20 mouse cellular contexts compared by ENCODE assay signal in genomic region chr5:140256685-140257084, GRCm38 (mm10).
"Had no signal": no experiment of that assay in that cellular context is flagged by ENCODE, and none has a peak within 500 bp of the region (broad histone marks: within the 10 kb centered on the region; RNA-seq: fewer than 3 reads in every experiment).

No protein-coding gene starts in this region.

- ATAC-seq: intestine, embryonic 16.5 days; liver, postnatal 0 days; midbrain, embryonic 15.5 days had no signal

- H3K9ac ChIP-seq: limb, embryonic 12.5 days; liver, embryonic 13.5 days; liver, postnatal 0 days; lung, embryonic 15.5 days; midbrain, embryonic 15.5 days; neural tube, embryonic 13.5 days had no signal

- H3K4me2 ChIP-seq: limb, embryonic 12.5 days; liver, embryonic 13.5 days; lung, embryonic 15.5 days; midbrain, embryonic 11.5 days; midbrain, embryonic 15.5 days; neural tube, embryonic 13.5 days had no signal

- H3K27ac ChIP-seq: kidney, postnatal 0 days; limb, embryonic 12.5 days; liver, embryonic 13.5 days; lung, embryonic 15.5 days; macrophage; midbrain, embryonic 15.5 days; neural tube, embryonic 13.5 days had no signal

- H3K36me3 ChIP-seq: midbrain, embryonic 15.5 days had no signal

- H3K27me3 ChIP-seq: limb, embryonic 12.5 days; liver, embryonic 13.5 days; lung, embryonic 15.5 days; megakaryocyte, embryonic 14.5 days; midbrain, embryonic 15.5 days; neural tube, embryonic 13.5 days had no signal

- H3K4me3 ChIP-seq: limb, embryonic 12.5 days; liver, embryonic 13.5 days; lung, embryonic 15.5 days; megakaryocyte, embryonic 14.5 days; midbrain, embryonic 15.5 days; neural tube, embryonic 13.5 days had no signal

- H3K9me3 ChIP-seq: limb, embryonic 12.5 days; liver, embryonic 13.5 days; lung, embryonic 15.5 days; megakaryocyte, embryonic 14.5 days; midbrain, embryonic 15.5 days; neural tube, embryonic 13.5 days had no signal

- H3K4me1 ChIP-seq: limb, embryonic 12.5 days; liver, embryonic 13.5 days; lung, embryonic 15.5 days; midbrain, embryonic 15.5 days had no signal

- DNase-seq: kidney, adult 2 months; kidney, postnatal 36 days; layer of hippocampus, adult 9-11 months; layer of hippocampus, postnatal 36 days; liver; liver, embryonic 13.5 days; liver, postnatal 0 days; lung, postnatal 14 days; retina, postnatal 1 day; right cerebral cortex, postnatal 4 days; spleen, adult 18-20 months had no signal
